Mouse (Mus musculus) thymus, adult 18-20 months (tissue): ENCODE results near the gene Slc13a5.

Experiments
- DNase-seq, 2 experiments: peaks; one replicate each; pipeline ENCODE4 v3.0.0; 2022; ENCODE audit warnings: mixed read lengths in 2 of 2

Gene Slc13a5

GRCm38 (mm10) chr11:72256441-72256840, 10.6 kb downstream of the Slc13a5 start:
- DNase-seq: no peak

- DNase-seq: no peak
Measured at GRCm38 (mm10) chr11:72255629-72256028, 11.4 kb downstream of the Slc13a5 start.

GRCm38 (mm10) chr11:72245196-72245753, 21.7 kb downstream of the Slc13a5 start:
- DNase-seq: no peak

GRCm38 (mm10) chr11:72240062-72240860, 26.8 kb downstream of the Slc13a5 start:
- DNase-seq: no peak

- no peak for DNase-seq
Measured at GRCm38 (mm10) chr11:72234013-72234412, 33.0 kb downstream of the Slc13a5 start.

GRCm38 (mm10) chr11:72232991-72233390, 34.0 kb downstream of the Slc13a5 start:
- DNase-seq: no peak

- no peak for DNase-seq
Measured at GRCm38 (mm10) chr11:72232068-72232467, 35.0 kb downstream of the Slc13a5 start.

GRCm38 (mm10) chr11:72228513-72228912, 38.5 kb downstream of the Slc13a5 start:
- no peak for DNase-seq

- DNase-seq: no peak
Measured at GRCm38 (mm10) chr11:72226901-72227300, 40.1 kb downstream of the Slc13a5 start.

GRCm38 (mm10) chr11:72226020-72226791, 40.8 kb downstream of the Slc13a5 start:
- no peak for DNase-seq

GRCm38 (mm10) chr11:72224865-72225264, 42.2 kb downstream of the Slc13a5 start:
- DNase-seq: peak in 1 of 2 experiments; percentile 26

GRCm38 (mm10) chr11:72223414-72223813, 43.6 kb downstream of the Slc13a5 start:
- no peak for DNase-seq

- DNase-seq: peak; percentile 47 to 50
Measured at GRCm38 (mm10) chr11:72221278-72221677, 45.7 kb downstream of the Slc13a5 start.

- DNase-seq: no peak
Measured at GRCm38 (mm10) chr11:72217116-72217515, 49.9 kb downstream of the Slc13a5 start.

GRCm38 (mm10) chr11:72215410-72215797, 51.6 kb downstream of the Slc13a5 start, which contains the start of gene Med31:
Med31 (minus strand) TSS chr11:72215592.
- DNase-seq: peak; percentile 71 to 76

- peak; percentile 86 to 89 for DNase-seq
Measured at GRCm38 (mm10) chr11:72214591-72215409, 52.2 kb downstream of the Slc13a5 start.

GRCm38 (mm10) chr11:72207834-72208377, 59.1 kb downstream of the Slc13a5 start:
- DNase-seq: no peak

- DNase-seq: peak; percentile 84 to 85
Measured at GRCm38 (mm10) chr11:72207204-72207833, 59.7 kb downstream of the Slc13a5 start, which contains the start of the genes 4933427D14Rik and Txndc17. 4933427D14Rik (minus strand) TSS chr11:72207459. Txndc17 (plus strand) TSS chr11:72207547.

GRCm38 (mm10) chr11:72206341-72207203, 60.5 kb downstream of the Slc13a5 start, which contains the start of gene Gm43951:
Gm43951 (minus strand) TSS chr11:72206840.
- DNase-seq: peak in 1 of 2 experiments; percentile 27

GRCm38 (mm10) chr11:72205256-72205655, 61.8 kb downstream of the Slc13a5 start:
- no peak for DNase-seq
